Mouse (Mus musculus) liver, adult 2 months (tissue): ENCODE measurements around the gene Vars. TPM values are rescaled to one million over a fixed set of nuclear protein-coding genes. Genes with fewer than 3 reads are reported as not detected.

Source experiments
- DNase-seq: peaks from one replicate; pipeline ENCODE4 v3.0.0-alpha.2; 2011; ENCODE audit warnings: low read depth, low spot score; ENCODE audit errors: extremely low read depth
- H3K27ac ChIP-seq: fragments of 200-500 bp; replicated peaks from 2 replicates; pipeline ENCODE4 v1.5.1; 2012; ENCODE audit warnings: low read depth, mild to moderate bottlenecking, control low read depth, inconsistent platforms, low read length; ENCODE audit not compliant: insufficient read depth
- H3K27me3 ChIP-seq: fragments of 200-500 bp; 2 replicates; pipeline ENCODE4 v1.6.1; 2012; ENCODE audit warnings: mild to moderate bottlenecking, moderate library complexity, low read length, inconsistent platforms; ENCODE audit not compliant: control insufficient read depth, insufficient read depth
- H3K36me3 ChIP-seq: fragments of 200-500 bp; 2 replicates; pipeline ENCODE4 v1.6.1; 2012; ENCODE audit warnings: low read length, inconsistent platforms; ENCODE audit not compliant: control insufficient read depth, insufficient read depth
- H3K4me1 ChIP-seq: fragments of 200-500 bp; 2 replicates; pipeline ENCODE4 v1.6.1; 2011; ENCODE audit warnings: low read length; ENCODE audit not compliant: control insufficient read depth, insufficient read depth
- H3K4me3 ChIP-seq: fragments of 200-500 bp; 2 replicates; pipeline ENCODE4 v1.5.1; 2011; ENCODE audit warnings: low read depth, mild to moderate bottlenecking, control low read depth, low read length, moderate library complexity; ENCODE audit not compliant: insufficient read depth
- H3K79me2 ChIP-seq: fragments of 200-500 bp; 2 replicates; pipeline ENCODE4 v1.6.1; 2012; ENCODE audit warnings: inconsistent platforms, mild to moderate bottlenecking, low read length, moderate library complexity; ENCODE audit not compliant: control insufficient read depth, insufficient read depth
- H3K9ac ChIP-seq: fragments of 200-500 bp; 2 replicates; pipeline ENCODE4 v1.6.1; 2012; ENCODE audit warnings: low read depth, mild to moderate bottlenecking, control low read depth, inconsistent platforms, low read length
- CTCF ChIP-seq: fragments of 200-500 bp; IDR thresholded peaks from 2 replicates; pipeline ENCODE4 v1.5.1; 2011; ENCODE audit warnings: low read depth, low read length, control low read depth
- POLR2A ChIP-seq: fragments of 200-500 bp; IDR thresholded peaks from 2 replicates; pipeline ENCODE4 v1.6.1; 2011; ENCODE audit warnings: low read length, control low read depth; ENCODE audit not compliant: insufficient read depth; ENCODE audit errors: extremely low read depth
- WGBS: fragments of 180-500 bp; shearing (Covaris S2); methylation state at CpG from one replicate; pipeline ENCODE4 v1.1.7; 2018; 5-methylcytosine and 5-hydroxymethylcytosine counted together
- polyA plus RNA-seq: library from polyadenylated mRNA; depleted of rRNA; stranded (reverse); fragments of >200 nt; gene quantifications from 2 replicates; pipeline ENCODE4 v1.2.3, GENCODE M21; 2012
- total RNA-seq: library from RNA; depleted of rRNA; stranded (reverse); fragments of >200 nt; gene quantifications from 2 replicates; pipeline ENCODE4 v1.2.3, GENCODE M21; 2014

The Vars gene
- total and polyA plus RNA-seq, 2 experiments: 11.8 to 52.7 TPM

GRCm38 (mm10) chr17:34975581-34976492, 24.9 kb upstream of the Vars start:
- H3K36me3 ChIP-seq: no peaks in the 10 kb centered on the region
- TF ChIP-seq CTCF: no peak
- no peak for TF ChIP-seq POLR2A
- no peaks in the 10 kb centered on the region for H3K27me3 ChIP-seq
- H3K79me2 ChIP-seq: no peaks in the 10 kb centered on the region
- H3K9ac ChIP-seq: no peak overlapping the region
- 34% methylated on average over 3 of the region's 3 CpGs for whole genome bisulfite sequencing
- DNase-seq: peak; percentile 96
- H3K27ac ChIP-seq: peak overlapping the region; percentile 91
- H3K4me3 ChIP-seq: no peak overlapping the region
- peaks cover 19% of the 10 kb centered on the region for H3K4me1 ChIP-seq

DNA sequence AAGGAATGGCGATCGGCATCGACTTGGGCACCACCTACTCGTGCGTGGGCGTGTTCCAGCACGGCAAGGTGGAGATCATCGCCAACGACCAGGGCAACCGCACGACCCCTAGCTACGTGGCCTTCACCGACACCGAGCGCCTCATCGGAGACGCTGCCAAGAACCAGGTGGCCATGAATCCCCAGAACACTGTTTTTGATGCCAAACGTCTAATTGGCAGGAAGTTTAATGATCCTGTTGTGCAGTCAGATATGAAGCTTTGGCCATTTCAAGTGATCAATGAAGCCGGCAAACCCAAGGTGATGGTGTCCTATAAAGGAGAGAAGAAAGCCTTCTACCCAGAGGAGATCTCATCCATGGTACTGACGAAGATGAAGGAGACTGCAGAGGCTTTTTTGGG, 23.8 kb upstream of the Vars start:
- TF ChIP-seq POLR2A: no peak
- no peak for TF ChIP-seq CTCF
- Histone ChIP-seq H3K36me3 (no peaks in the 10 kb centered on the region), H3K4me1 (peaks cover 21% of the 10 kb centered on the region), H3K4me3 (no peak overlapping the region), H3K9ac (no peak overlapping the region), H3K79me2 (no peaks in the 10 kb centered on the region), H3K27me3 (no peaks in the 10 kb centered on the region), H3K27ac (no peak overlapping the region)
- WGBS: 84% methylated on average over 20 of the region's 20 CpGs
- DNase-seq: peak; percentile 53

DNA sequence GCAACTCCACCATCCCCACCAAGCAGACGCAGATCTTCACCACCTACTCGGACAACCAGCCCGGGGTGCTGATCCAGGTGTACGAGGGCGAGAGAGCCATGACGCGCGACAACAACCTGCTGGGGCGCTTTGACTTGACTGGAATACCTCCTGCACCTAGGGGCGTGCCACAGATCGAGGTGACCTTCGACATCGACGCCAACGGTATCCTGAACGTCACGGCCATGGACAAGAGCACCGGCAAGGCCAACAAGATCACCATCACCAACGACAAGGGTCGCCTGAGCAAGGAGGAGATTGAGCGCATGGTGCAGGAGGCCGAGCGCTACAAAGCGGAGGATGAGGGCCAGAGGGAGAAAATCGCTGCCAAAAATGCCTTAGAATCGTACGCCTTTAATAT, 22.5 kb upstream of the Vars start:
- no peak for DNase-seq
- H3K9ac ChIP-seq: no peak overlapping the region
- H3K36me3 ChIP-seq: no peaks in the 10 kb centered on the region
- no peaks in the 10 kb centered on the region for H3K27me3 ChIP-seq
- WGBS: 92% methylated on average over 27 of the region's 27 CpGs
- H3K79me2 ChIP-seq: no peaks in the 10 kb centered on the region
- H3K27ac ChIP-seq: no peak overlapping the region
- TF ChIP-seq CTCF (no peak), POLR2A (no peak)
- H3K4me3 ChIP-seq: no peak overlapping the region
- H3K4me1 ChIP-seq: peaks cover 26% of the 10 kb centered on the region

DNA sequence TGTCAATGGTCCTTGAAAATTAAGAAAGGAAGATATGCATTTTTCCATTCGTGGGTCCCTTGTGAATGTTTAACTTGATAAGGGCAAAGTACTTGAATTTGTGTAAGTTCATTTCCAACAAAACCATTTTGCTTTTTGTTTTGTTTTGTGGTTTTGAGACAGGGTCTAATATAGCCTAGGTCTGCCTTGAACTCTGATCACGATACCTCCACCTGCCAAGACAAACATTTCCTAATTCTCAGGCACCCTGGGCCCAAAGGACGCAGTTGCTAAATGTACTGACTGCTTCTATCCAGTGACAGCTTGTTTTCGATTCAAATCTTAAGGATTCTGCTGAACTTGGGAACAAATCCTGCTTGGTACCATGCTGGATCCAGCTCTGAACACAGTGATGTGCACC, 21.2 kb upstream of the Vars start:
- no peaks in the 10 kb centered on the region for H3K79me2 ChIP-seq
- peak overlapping the region; percentile 98 for H3K27ac ChIP-seq
- peaks cover 26% of the 10 kb centered on the region for H3K4me1 ChIP-seq
- 34% methylated on average over 4 of the region's 4 CpGs for WGBS
- DNase-seq: peak; percentile 98
- H3K36me3 ChIP-seq: no peaks in the 10 kb centered on the region
- H3K4me3 ChIP-seq: peak overlapping the region; percentile 17; the same call in 1 of the 2 replicates
- TF ChIP-seq POLR2A: no peak
- no peak for TF ChIP-seq CTCF
- H3K9ac ChIP-seq: peak overlapping the region; percentile 74
- H3K27me3 ChIP-seq: no peaks in the 10 kb centered on the region

DNA sequence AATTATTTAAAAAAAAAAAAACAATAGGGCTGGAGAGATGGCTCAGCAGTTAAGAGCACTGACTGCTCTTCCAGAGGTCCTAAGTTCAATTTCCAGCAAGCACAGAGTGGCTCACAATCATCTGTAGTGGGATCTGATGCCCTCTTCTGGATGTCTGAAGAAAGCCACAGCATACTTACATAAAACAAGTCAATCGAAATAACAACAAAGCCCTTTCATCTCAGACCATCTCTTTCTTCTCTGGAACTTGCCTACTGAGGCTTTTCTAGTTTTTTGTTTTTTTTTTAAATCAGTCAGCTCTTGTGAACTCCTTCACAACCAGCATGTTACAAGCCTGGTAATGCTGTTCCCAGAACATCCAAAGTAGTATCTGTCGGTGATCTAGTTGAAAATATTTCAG, 20.1 kb upstream of the Vars start:
- DNase-seq: peak; percentile 92
- Histone ChIP-seq H3K27ac (peak overlapping the region; percentile 98), H3K36me3 (peaks cover 1% of the 10 kb centered on the region; the same call in 1 of the 2 replicates), H3K27me3 (no peaks in the 10 kb centered on the region), H3K9ac (peak overlapping the region; percentile 60), H3K79me2 (no peaks in the 10 kb centered on the region), H3K4me3 (peak overlapping the region; percentile 40), H3K4me1 (peaks cover 19% of the 10 kb centered on the region)
- 5% methylated on average over 2 of the region's 2 CpGs for WGBS
- TF ChIP-seq CTCF: peak; percentile 48; the same call in 1 of the 2 replicates
- TF ChIP-seq POLR2A: no peak
